Mouse (Mus musculus) kidney, adult 2 months (tissue): ENCODE data around the gene Flrt1. TPM values are rescaled to one million over a fixed set of nuclear protein-coding genes. Genes with fewer than 3 reads are reported as not detected.
A peak's percentile ranks its signal among the peaks of the same experiment; 100 is the strongest.

ENCODE experiments used
- DNase-seq: peaks from one replicate; pipeline ENCODE4 v3.0.0; 2021
- H3K27ac ChIP-seq: fragments of 200-500 bp; 2 replicates; pipeline ENCODE4 v1.5.1; 2012; ENCODE audit warnings: low read depth, low read length, control low read depth, inconsistent platforms; ENCODE audit not compliant: insufficient read depth
- H3K27me3 ChIP-seq: fragments of 200-500 bp; replicated peaks from 2 replicates; pipeline ENCODE4 v1.6.1; 2012; ENCODE audit warnings: mild to moderate bottlenecking, moderate library complexity, low read length, inconsistent platforms; ENCODE audit not compliant: control insufficient read depth, insufficient read depth
- H3K36me3 ChIP-seq: fragments of 200-500 bp; 2 replicates; pipeline ENCODE4 v1.6.1; 2012; ENCODE audit warnings: mild to moderate bottlenecking, moderate library complexity, low read length, inconsistent platforms; ENCODE audit not compliant: control insufficient read depth, insufficient read depth
- H3K4me1 ChIP-seq: fragments of 200-500 bp; 2 replicates; pipeline ENCODE4 v1.6.1; 2011; ENCODE audit warnings: low read length; ENCODE audit not compliant: control insufficient read depth, insufficient read depth
- H3K4me3 ChIP-seq: fragments of 200-500 bp; 2 replicates; pipeline ENCODE4 v1.5.1; 2011; ENCODE audit warnings: mild to moderate bottlenecking, low read depth, low read length, control low read depth; ENCODE audit not compliant: insufficient read depth
- CTCF ChIP-seq: fragments of 200-500 bp; conservative IDR thresholded peaks from 2 replicates; pipeline ENCODE4 v1.5.1; 2011; ENCODE audit warnings: low read depth, mild to moderate bottlenecking, control low read depth, low read length, moderate library complexity, mixed read lengths; ENCODE audit not compliant: insufficient read depth, insufficient read length
- POLR2A ChIP-seq: fragments of 200-500 bp; IDR thresholded peaks from one replicate; pipeline ENCODE4 v1.6.1; 2011; ENCODE audit warnings: low read depth, low read length, control low read depth
- WGBS: fragments of 180-500 bp; shearing (Covaris S2); methylation state at CpG from one replicate; pipeline ENCODE4 v1.1.7; 2018; 5-methylcytosine and 5-hydroxymethylcytosine counted together
- polyA plus RNA-seq: library from polyadenylated mRNA; depleted of rRNA; stranded (reverse); fragments of >200 nt; gene quantifications from 2 replicates; pipeline ENCODE4 v1.2.3, GENCODE M21; 2012

Gene Flrt1
- polyA plus RNA-seq, 1 experiment: 23.1 TPM

DNA sequence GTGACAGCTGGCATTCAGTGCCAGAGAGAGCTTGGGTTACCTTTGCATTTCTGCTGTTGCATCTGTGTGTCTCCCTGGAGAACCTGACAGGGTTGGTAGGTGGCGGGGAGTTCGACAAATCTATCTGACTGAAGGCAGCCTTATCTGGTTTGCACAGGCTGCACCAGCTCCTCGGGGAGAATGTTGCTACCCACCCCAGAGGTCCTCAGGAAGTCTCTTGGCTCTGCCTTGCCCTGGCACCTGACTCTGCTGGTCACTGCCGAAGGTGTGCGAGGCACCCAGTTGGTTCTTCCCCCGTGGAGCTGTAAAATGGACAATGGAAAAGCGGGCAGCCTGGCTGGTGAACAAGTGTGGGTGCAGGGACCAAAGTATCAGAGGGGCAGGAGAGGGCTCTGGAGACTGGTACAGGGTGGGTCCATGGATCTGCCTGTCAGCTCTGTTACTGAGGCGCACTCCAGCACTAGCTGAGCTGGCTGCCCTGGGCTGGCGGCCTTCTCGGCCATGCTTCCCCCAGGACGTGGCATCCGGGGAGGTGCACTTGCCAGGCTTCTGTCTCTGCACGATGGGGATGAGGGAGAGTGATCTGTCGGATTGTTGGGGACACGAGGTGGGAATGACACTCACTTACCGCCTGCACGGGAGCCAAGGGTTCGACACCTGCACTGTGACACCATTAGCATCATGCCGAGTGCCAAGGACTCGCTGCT is 38.0 kb downstream of the Flrt1 start:
- H3K36me3 ChIP-seq: no peaks in the 10 kb centered on the region
- 62% methylated on average over 20 of the region's 20 CpGs for WGBS
- H3K4me1 ChIP-seq: peaks cover 3% of the 10 kb centered on the region; the same call in 1 of the 2 replicates
- H3K4me3 ChIP-seq: no peak overlapping the region
- no peak for DNase-seq
- no peak overlapping the region for H3K27ac ChIP-seq
- H3K27me3 ChIP-seq: no peaks in the 10 kb centered on the region
- TF ChIP-seq CTCF: no peak
- no peak for TF ChIP-seq POLR2A

- no peak for DNase-seq
- TF ChIP-seq POLR2A (no peak), CTCF (no peak)
- no peak overlapping the region for H3K27ac ChIP-seq
- 41% methylated on average over 8 of the region's 8 CpGs for WGBS
- no peaks in the 10 kb centered on the region for H3K36me3 ChIP-seq
- H3K4me1 ChIP-seq: peaks cover 3% of the 10 kb centered on the region; the same call in 1 of the 2 replicates
- no peaks in the 10 kb centered on the region for H3K27me3 ChIP-seq
- H3K4me3 ChIP-seq: no peak overlapping the region
These were observed 38.6 kb downstream of the Flrt1 start for GRCm38 (mm10) chr19:7066828-7067342.

DNA sequence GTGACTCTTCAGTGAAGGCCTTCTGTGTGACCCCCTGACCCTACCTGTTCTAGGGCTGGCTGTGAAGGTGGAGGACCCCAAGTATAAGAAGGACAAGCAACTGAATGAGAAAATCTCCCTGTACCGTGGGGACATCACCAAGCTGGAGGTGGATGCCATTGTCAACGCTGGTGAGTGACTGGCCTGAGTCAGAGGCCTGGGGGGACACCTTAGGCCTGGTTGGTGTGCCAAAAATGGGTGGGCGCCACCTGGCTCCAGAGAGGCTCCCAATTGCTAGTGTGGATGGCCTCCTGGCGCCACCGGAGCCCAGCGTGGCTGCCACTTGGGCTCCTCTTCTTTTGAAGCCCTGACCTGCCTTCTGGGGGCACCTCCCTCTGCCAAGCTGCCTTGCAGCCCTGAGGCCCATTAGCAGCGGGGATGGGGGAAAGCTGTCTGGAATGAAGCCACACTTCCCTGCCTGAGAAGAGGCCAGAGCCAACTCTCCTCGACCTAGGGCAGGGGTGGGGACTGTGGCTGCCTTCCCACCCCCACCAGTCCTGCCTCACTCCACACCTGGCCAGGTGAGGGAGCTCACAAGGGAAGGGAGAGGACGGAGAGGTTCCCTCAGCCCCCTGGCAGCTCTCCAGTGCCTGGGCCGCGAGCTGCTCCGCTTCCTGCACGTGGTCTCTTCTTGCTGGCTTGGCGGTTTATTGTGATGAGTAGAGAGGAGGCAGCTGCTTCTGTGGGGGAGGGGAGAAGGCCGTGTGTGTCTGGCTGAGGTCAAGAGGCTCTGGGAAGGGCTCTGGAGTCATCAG is 39.3 kb downstream of the Flrt1 start:
- Histone ChIP-seq H3K36me3 (no peaks in the 10 kb centered on the region), H3K4me3 (no peak overlapping the region), H3K27ac (no peak overlapping the region), H3K27me3 (no peaks in the 10 kb centered on the region), H3K4me1 (peaks cover 3% of the 10 kb centered on the region; the same call in 1 of the 2 replicates)
- TF ChIP-seq POLR2A: no peak
- TF ChIP-seq CTCF: no peak
- WGBS: 33% methylated on average over 15 of the region's 15 CpGs
- DNase-seq: peak; percentile 80

DNA sequence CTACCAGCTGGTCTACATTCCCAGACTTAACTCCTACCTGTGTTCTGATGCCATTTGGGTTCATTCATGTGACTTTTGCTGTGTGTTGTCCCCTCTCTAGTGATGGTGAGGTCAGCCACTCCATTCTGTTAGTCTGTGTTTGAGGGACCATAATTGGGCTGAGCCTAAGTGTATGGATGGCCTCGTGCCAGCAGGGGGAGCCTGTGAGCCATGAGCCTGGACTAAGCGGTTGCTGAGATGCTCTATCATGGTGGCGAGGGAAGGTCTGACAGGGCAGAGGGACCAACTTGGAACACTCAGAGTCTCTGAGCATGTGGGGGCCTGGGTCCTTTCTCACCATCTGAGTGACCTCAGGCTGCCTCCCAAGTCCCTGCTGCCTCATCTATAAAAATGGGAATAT is 41.0 kb downstream of the Flrt1 start:
- no peaks in the 10 kb centered on the region for H3K27me3 ChIP-seq
- WGBS: 3% methylated on average over 3 of the region's 3 CpGs
- peak; percentile 85 for DNase-seq
- peaks cover 3% of the 10 kb centered on the region; the same call in 1 of the 2 replicates for H3K4me1 ChIP-seq
- no peaks in the 10 kb centered on the region for H3K36me3 ChIP-seq
- TF ChIP-seq POLR2A (no peak), CTCF (peak; percentile 99; the same call in 1 of the 2 replicates)
- H3K4me3 ChIP-seq: no peak overlapping the region
- H3K27ac ChIP-seq: no peak overlapping the region

DNA sequence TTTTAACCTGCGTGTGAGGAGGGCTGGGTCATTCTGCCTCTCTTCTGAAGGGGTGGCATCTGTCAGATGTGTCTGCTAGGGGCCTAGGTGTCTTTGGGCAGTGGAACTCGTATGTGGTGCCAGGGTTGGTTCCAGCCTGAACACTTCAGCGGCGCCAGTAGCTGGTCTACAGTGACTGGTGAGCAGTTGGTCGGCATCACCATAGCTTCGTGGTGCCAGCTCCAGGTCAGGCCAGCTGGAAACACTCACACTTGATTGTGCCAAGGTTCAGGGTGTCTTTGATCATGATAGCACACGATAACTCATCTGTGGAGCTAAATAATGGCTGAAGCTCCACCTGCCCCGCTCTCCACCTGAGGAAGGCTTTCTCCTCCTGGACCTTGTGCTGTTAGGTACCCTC is 42.6 kb downstream of the Flrt1 start:
- TF ChIP-seq CTCF (no peak), POLR2A (no peak)
- no peaks in the 10 kb centered on the region for H3K36me3 ChIP-seq
- no peak overlapping the region for H3K27ac ChIP-seq
- H3K4me3 ChIP-seq: no peak overlapping the region
- H3K4me1 ChIP-seq: peaks cover 7% of the 10 kb centered on the region; the same call in 1 of the 2 replicates
- H3K27me3 ChIP-seq: no peaks in the 10 kb centered on the region
- DNase-seq: no peak
- WGBS: 79% methylated on average over 8 of the region's 8 CpGs

DNA sequence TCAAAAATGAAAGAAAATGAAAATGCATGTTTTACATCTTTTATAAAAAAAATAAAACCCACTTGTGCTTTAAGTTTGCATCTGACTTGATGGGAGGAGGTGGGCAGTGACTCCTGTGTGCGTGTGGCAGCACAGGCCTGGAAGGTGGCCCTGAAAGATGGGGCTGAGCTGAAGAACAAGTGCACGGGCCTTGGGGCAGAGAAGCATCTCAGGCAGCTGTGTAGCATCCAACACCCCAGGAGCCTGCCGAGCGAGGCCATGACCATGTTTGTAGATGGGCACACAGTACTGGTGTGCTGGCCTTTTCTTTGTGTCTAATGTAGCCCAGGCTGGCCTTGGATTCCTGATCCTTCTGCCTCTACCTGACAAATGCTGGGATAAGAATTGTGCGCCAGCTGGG is 43.4 kb downstream of the Flrt1 start:
- H3K36me3 ChIP-seq: no peaks in the 10 kb centered on the region
- H3K4me1 ChIP-seq: peaks cover 7% of the 10 kb centered on the region; the same call in 1 of the 2 replicates
- DNase-seq: no peak
- H3K27me3 ChIP-seq: no peaks in the 10 kb centered on the region
- no peak overlapping the region for H3K4me3 ChIP-seq
- TF ChIP-seq CTCF: no peak
- TF ChIP-seq POLR2A: no peak
- WGBS: 94% methylated on average over 5 of the region's 5 CpGs
- H3K27ac ChIP-seq: no peak overlapping the region

GRCm38 (mm10) chr19:7058541-7058940 is 47.0 kb downstream of the Flrt1 start:
- TF ChIP-seq CTCF (no peak), POLR2A (no peak)
- Histone ChIP-seq H3K27ac (no peak overlapping the region), H3K4me3 (no peak overlapping the region), H3K4me1 (peaks cover 9% of the 10 kb centered on the region), H3K36me3 (no peaks in the 10 kb centered on the region), H3K27me3 (no peaks in the 10 kb centered on the region)
- DNase-seq: no peak
- WGBS: 76% methylated on average over 6 of the region's 6 CpGs
